Mouse (Mus musculus) adrenal gland, adult 8-10 months (tissue): ENCODE results near the gene Ctnnd2. TPM values are rescaled to one million over a fixed set of nuclear protein-coding genes. Genes with fewer than 3 reads are reported as not detected.

Experiments
- DNase-seq: peaks from one replicate; pipeline ENCODE4 v3.0.0; 2022
- total RNA-seq, 4 experiments: library from RNA; stranded (reverse); gene quantifications; 2 replicates each; pipeline ENCODE4 v1.2.4; 2022

Ctnnd2 gene
- total RNA-seq, 4 experiments from 2014 or later, result 5.1 to 8.6 (median 6.4) TPM

DNA sequence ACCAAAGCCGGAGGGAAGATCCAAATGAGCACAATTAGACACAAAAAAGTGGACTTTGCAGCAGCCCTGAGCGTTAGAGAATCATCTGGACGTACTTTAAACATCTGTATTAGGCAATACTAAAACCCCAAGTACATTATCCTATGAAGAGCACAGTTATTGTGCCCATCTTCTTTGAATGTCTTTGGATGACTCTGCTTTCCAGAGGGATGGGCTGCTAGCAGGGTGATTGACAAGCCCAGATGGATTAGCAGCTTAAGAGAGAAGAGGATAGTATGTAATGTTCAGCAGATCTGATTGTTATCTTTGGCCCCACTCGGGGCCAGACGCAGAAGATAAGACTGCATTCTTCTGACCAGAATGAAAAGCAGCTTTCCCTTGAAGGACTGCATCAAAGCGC is 214.9 kb downstream of the Ctnnd2 start:
- no peak for DNase-seq

DNA sequence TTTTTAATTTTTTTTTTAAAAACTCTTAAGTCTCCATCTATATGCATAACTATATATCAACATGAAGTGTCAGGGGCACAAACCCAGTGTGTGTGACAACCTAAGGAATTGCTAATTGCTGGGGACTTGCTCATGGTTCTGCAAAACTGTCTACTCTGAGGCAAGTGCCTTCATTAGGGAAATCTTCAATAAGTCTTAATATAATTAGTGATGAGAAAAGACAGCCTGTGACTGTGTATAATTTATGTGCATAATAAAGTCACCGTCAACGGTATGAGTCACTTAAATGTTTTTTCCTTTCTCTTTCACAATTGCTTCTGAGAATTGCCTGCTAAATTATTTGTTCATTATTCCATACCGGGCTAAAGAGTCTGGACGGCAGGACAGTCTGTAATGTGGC is 228.7 kb downstream of the Ctnnd2 start:
- no peak for DNase-seq

DNA sequence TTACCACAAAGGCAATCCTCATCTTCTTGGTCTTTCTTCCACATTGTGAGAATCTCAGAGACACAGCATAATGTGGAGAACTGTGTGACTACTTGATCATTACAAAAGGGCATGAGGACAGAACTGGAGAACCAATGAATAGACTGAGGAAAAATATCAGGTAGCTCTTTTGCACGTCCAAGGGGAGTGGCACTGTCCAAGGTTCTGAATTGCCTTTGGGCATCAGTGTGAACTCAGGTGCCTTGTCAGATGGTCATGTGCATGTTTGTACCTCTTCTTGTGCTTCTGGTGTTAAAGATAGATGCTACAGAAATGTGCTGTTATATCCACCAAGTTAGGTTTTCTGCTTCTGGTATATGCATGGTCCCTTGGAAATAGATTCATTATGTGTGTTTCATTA is 233.9 kb downstream of the Ctnnd2 start:
- no peak for DNase-seq

DNA sequence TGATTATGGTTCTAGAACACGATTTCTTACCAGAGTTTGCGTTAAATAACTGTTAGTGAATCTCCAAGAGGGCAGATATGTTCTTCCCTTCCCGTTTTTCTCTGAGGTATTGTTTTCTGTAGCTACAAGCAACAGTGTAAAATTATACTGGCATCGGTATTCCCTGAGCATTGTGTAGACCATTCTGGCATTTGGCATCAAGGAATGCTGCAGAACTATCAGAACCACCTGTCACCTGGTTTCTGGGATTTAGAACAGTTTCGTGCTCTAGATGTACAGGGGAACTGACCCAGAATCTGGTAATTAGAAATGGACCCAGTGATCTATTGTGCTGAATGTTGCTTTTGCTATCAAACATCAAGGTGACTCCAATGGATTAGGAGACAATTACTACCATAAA is 250.8 kb downstream of the Ctnnd2 start:
- no peak for DNase-seq

DNA sequence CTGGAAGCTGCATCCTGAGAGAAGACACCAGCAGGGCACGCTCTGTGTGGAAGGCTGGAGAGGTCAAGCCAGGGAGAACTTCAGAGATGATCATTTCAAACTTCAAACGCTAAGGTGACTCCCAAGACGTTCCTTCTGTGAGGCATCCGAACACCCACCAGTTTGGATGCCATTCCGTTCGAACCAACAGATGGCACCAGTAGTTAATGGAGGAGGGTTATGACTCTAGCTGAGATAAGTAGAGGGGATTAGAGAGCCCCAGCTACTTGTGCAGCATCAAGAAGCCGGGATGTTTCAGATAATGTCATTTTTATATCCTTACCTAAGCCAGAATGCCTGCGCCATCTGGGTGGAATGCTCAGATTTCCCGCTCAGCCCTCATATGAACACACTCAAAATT is 251.9 kb downstream of the Ctnnd2 start:
- DNase-seq, result no peak

DNA sequence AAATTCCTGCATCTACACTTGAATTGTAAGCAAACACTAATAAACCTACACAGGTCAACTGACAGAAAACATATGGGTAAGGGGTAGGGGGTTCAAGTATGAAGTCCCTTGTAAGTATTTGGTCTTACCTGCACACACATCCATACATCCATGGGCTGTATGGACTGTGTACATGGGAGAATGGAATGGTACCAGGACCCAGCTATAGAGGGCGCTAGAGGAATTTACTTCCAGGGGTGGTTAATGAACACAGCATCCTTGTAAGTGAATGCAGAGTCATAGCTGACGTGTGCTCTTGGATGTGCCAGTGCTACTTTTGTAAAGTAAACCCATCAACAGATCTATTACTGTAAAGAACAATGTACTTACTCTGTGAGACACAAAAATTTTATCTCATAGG is 254.9 kb downstream of the Ctnnd2 start:
- DNase-seq, result peak; percentile 3

DNA sequence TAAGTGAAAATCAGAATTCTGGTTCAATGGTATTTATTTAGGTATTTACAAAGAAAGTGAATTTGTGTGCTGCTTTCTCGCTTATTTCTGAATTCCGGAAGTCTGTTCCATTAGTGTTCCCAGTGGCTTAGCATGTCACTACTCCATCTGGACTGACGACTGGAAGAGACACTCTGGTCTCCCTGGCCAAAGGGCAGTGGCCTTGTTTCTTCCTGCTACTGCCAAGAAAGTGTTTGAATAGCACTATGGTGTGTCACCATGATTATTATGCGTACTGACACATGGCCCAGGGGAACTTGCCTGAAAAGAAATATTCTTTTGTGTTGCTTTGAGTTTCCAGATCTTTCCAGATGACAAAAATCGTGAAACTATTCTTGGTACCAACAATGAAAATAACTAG is 266.7 kb downstream of the Ctnnd2 start:
- DNase-seq, result no peak

DNA sequence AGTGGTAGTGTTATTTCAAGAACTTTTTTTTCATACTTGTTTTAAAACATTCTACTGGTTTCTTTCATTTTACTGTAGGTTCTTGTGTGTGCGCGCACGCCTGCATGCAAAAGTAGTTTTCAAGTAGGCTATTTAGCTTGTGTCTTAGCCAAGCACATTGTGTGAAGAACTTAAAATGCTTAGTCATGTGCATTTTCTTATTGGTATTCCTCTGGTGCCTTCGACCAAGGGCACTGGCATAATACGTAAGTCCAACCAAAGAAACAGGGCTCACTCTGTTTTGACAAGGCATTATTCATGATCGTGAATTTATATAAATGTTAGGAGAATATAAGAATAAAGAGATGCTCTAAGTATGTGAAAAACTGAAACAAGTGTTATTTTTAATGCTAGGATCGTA is 278.4 kb downstream of the Ctnnd2 start:
- no peak for DNase-seq

DNA sequence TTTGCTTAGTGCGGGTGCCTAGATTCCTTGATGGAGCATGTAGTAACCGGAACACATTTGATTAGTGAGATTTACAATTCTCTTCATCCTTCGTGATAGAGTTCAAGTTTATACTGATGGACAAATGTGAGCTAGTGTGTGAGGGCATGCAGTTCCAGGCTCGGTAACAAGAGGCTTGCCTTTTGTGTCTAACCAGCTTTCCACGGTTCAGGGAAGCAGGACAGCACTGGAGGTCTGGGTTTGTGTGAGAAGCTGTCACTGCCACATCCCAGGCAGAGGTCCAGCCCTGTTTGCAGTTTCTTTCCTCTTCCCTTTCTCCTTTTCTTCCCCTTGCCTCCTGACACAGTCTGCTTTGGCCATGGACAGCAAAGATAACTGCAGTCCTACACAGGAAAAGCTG is 279.5 kb downstream of the Ctnnd2 start:
- no peak for DNase-seq

DNA sequence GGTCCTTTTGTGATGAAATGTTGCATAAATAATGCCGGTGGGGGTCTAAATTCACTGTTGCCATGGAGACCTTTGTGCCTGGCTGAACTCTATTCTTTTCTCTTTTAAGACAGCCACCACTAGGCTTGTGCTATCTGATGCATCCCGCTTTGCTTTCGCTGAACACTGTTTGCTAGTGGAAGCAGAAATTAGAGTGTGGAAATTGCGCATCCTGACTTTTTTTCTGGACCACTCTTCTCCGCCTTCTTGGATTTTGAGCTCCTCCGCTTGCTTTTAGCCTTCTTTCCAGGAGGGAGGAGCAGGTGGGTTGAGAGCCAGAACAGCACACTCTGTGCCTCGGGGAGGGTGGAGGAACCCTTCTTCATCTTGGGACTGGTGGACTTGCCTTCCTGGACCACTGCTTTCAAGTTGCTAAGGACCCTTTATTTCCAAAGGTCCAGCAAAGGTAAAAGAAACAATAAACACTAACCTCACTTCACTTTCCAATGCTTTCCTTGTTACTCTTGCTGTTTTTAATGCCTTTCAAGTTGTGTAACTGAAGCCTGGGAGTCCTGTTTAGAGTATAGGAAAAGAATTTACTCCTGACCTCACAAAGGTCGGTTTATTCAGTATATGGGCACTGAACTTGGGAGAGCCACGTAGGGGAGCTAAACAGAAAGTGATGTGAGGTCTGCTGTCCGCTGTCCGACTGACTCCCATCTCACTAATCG is 285.3 kb downstream of the Ctnnd2 start:
- no peak for DNase-seq

DNA sequence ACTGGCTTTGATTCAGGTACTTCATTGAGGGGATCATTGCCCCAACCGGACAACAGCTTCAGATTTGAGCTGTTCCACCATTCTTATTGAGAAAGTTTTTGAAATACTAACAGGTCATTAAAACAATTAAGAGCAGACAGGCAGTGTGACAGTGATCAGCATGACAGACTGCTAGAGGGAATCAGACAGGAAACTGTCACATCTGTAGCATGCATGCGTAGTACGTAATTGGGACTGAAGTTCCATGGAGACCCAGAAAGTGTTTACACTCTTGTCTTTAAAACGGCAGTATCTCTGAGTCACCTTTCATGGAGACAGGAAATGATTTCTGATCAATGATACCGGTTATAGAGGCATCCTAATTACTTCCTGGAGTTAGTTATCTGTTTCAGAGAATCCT is 286.3 kb downstream of the Ctnnd2 start:
- DNase-seq, result no peak

DNA sequence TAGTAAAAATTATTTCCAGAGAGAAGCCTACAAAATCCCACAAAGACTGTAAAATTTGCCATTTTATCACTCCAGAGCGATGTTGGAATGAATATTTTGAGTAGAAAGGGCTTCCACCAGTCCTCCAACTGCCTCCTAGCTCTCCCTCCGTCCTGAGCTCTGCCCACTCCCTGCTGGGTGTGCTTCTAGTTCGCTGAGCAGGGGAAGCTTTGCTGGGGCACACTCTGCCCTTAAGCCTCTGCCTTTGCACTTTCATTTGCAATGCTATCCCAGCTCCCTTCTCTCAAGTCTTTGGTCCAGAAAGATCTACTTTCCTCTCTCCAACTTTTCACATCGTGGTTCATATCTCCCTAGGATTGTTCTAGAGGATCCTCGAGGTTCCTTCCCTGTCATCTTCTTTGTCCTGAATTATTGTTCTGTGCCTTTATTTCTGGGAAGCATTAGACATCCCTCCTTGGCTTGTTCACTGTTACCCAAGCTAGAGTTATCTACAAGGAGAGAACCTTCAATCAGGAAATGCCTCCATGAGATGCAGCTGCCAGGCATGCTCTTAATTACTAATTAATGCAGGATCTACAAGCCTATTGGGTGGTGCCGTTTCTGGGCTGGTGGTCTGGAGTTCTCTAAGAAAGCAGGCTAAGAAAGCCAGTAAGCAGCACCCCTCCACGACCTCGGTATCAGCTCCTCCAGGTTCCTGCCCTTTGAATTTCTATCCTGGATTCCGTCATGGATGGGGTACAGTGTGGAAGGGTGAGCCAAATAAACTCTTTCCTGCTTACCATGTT is 288.1 kb downstream of the Ctnnd2 start:
- DNase-seq, result no peak

DNA sequence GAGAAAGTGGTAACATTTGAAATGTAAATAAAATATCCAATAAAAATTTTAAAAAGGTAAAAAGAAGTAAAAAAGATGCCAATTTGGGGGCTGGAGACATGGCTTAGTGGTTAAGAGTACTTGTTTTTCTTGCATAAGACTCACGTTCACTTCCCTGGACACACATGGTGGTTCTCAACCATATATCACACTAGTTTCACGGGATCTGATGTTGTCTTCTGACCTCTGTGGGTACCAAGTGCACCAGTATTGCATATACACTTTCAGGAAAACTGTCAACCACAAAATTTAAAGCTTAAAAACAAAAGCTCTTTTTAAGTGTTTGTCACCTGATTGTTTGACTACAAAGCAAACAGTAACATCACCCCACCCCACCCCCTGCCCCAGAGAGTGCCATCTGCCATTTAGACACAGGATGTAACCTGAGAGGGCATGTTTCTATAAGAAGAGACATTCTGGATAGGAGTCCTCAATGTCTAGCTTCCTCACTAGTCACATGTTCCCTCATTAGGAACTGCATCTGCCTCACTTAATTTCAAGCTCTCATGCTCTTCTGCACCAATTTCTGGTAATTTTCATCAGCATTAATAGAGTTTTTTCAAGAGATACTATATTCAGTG is 290.5 kb downstream of the Ctnnd2 start:
- no peak for DNase-seq

DNA sequence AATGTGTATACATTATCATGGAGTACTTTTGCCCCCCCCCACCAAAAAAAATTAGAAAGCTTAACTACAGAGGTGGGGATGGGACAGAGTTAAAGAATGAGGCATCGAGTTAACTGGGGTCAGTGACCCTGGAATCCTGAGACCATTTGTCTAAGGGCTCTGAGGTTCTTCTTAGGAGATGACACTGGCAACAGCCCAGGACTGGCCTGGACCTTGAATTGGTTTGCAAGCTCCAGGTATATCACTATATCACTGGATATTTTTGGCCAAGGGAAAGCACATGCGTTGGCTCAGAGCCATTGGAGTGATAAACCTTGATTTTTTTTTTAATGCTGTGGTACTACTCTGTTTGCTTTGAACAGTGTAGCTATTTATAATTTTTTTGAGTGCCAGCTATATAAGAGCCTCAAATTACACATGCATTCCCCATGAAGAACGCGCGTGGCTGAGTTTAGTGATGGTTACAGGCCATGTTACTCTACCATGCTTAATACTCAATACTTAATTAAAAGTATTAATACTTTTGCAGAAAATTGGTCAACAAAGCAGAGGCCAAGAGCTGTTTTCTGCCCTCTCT is 291.2 kb downstream of the Ctnnd2 start:
- no peak for DNase-seq

DNA sequence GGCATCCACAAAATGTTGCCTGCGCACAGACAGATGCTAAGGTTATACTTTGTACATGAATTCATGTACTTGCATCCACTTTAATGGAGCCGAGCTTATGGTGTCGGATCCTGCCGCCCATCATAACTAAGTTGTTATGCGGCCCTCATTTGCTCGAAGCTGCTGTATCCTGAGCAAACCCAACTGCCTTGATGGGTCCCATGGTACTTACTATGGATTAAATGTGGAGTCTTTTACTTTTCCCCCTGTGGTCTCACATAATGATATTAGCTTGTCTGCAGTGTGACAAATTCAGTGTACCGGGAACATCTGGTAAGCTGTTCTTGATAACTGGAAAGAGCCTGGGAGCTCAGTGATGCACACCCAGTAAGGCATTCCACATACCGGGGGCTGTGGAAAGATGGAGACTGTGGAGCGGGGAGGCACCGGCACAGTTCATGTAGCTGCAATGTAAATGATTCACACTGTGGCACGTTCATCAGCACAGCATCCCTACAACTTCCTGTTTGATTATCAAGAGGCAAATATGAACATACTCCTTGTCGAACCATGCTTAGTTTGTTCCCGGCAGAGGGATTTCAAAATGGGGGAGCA is 294.7 kb downstream of the Ctnnd2 start:
- no peak for DNase-seq

DNA sequence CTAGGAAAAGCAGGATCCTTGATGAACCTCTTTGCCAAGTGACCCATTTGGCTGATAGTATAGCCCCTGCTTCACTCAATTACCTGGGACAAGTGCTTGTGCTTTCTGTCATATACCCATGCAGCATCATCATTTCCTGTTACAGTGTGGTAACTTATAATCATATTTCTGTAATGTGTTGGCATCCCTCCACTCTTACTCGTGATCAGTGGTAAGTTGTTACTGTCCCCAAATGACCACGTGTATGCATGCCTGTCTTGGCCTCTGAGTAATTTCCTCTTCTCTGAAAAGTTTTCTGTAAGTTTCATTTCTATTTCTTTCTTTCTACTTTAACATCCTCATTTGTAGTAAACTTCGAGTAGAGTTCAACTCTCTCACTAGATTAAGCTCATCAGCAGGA is 296.4 kb downstream of the Ctnnd2 start:
- DNase-seq, result no peak

DNA sequence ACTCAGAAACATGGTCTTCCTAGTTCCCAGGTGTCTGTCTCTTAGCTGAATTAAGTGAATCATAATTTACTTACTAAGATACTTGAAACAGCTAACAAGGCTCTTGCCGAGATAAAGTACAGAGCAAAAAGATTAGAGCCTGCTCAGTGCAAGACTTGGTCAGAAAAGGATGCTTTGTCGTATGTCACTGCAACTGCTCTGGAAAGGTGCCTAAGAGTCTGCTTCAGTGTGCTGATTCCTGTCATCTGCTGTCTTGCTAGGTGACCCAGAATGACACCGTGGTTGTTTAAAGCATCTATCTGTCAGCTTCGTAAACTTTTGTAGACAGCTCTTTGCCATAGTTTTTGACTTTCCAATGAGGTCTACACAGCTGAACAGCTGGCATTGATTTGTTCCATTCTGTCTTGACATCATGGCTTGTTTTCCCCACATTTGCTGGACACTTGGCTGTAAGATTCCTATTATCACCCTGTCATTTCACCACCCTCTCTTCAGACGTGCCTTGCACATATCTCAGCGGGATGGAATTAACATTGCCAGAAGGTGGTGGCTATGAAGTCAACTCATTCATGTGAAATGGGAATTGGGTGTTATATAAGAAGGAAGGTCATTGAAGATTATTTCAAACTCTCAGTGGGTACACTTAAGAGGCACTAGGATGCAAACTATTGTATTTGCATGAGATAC is 299.0 kb downstream of the Ctnnd2 start:
- no peak for DNase-seq

DNA sequence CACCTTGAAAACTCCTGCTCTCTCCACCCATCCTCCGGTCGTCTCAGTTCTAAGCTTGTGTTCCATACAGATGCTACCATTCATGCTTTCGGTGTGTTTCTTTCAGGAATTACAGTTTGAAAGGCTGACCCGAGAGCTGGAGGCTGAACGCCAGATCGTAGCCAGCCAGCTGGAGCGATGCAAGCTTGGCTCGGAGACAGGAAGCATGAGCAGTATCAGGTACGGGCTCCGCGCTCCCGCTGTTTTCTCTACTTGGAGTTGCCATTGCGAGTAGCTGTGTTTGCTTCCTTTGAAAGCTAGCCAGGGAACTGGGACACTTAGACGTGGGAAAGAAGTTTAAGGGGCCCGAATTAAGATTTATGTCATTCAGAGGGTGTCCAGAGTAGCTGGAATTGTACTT is 308.3 kb downstream of the Ctnnd2 start:
- DNase-seq, result no peak

DNA sequence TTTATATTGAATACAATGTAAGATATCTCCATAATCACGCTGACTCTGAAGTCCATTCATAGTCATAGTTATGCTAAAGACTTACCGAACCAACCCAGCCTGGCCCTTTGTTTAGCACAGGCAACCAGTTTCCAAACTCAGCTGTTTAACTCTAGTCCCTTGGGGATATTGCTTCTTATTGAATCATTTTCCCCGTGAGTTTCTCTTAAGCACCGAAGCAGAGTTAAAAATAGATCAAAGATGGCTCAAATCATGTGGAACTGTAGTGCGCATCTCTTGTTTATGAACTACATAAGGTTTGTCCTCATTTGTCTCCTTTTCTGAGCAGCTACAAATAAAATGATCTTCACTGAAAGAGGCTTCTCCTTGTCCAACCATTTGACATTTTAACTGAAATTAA is 334.1 kb downstream of the Ctnnd2 start:
- DNase-seq, result no peak

DNA sequence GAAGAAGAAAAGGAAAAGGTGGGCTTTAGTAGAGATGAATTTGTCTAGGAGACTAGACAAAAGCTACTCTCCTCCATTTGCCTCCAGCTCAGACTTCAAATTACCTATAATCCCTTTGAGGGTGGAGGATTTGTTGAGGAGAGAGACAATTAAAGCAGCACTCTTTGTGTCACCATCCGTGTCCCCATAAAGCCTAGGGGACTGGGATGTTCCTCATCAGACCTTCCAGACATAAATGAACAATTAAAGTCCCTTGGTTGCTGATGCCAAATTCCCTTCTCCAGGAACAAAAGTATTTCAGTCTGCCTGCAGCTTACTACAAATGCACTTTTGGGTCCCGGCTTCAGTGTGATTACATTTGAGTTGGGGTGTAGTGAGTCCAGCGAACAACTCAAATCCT is 340.1 kb downstream of the Ctnnd2 start:
- DNase-seq, result no peak

DNA sequence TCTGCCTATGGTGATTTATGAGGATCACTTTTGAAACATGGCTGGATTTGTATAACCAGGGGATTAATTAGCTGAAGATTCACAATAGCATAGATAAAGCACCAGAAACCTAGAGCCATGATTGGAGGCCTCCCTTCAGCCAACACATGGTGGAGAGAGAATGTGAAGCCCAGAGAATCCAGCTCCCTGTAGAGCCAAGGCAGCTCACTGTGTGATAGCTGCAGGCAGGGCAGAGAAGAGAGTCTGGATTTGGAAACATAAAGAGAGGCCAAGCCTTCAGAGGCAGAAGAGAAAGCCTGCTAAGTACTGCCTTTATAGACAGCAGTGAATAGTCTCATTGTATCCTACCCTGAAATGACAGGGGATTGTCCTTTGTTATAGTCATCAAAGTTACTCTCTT is 340.7 kb downstream of the Ctnnd2 start:
- no peak for DNase-seq

DNA sequence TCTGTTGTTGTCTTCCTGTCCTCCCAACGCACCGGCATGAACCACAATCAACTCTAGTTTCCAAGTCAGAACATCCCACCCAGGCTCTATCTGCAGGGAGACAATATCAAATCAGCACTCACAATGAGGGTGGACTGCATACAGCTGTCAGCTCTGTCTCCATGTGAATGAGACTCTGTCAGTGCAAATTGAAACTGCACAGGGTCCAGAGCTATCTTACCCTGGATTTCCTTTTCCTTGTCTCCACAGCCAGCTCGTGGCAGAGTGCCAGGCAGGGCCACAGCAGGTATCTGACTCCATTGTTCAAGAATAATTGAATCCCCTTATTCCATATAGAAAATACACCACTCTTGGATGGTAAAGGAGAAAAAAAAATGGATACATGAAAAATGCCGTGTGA is 343.0 kb downstream of the Ctnnd2 start:
- DNase-seq, result no peak

DNA sequence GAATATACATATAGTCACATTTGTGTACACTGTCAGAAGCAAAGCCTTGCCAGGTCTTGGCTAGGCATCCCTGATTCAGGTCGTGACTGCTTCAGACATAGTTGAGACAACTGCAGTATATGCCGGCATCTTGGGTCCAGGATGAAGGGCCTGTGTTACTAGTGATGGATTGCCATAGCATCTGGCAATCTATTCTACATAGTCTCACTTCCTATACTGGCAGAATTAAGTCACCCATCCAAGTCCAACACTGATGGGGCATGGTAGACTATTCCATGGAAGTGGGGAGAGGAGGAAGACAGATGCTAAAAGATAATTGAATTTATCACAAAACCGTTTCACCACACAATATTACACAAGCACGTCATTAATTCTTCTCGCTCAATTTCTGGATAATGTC is 369.1 kb downstream of the Ctnnd2 start:
- no peak for DNase-seq
